Comparison of ENCODE assay signal across 8 mouse cellular contexts in the genomic region with DNA sequence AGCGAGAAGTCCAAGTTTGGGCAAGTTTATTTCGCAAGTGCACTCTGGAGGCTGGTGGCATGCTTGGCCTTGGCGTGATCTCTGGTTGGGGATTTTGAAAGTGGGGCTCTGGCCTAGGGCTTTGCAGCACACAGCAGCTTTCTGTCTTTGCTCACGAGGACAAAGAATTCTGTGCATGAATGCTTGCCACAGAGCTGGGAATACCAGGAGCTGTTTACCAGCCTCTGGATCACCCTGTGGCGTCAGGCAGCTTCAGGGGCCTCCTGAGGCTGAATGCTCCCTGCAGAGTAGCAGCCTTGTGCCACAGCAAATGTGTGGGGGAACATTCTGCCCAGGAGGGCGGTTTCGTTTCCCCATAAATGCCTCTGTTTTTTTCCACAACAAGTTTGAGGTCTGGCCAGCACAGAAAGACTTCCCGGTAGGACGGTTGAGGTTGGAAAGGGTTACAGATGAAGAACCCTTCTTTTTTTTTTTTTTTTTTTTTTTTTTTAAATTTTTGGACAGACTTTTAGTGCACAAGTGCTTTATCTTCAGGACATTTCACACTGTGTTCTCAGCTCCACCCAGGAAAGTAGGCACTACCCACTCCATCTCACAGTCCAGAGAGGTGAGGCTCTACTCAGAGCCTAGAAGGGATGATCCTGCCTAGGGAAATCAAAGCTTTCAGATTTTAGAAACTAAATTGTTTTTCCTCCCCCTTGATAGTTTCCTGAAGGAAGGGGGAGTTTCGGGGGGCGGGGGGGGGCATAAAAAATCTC. TPM values are rescaled to one million over a fixed set of nuclear protein-coding genes. Genes with fewer than 3 reads are reported as not detected.
DNase-seq lines count a peak whose midpoint lies in the region; ATAC-seq lines count a peak whose summit lies in the region.

No protein-coding gene starts in this region.

- H3K36me3 ChIP-seq in midbrain, embryonic 14.5 days (ENCODE audit: control insufficient read depth, insufficient read depth, low read length): no peaks in the 10 kb centered on the region
- H3K36me3 ChIP-seq in midbrain, embryonic 16.5 days (ENCODE audit: control insufficient read depth, insufficient read depth, low read length): no peaks in the 10 kb centered on the region

- no peaks in the 10 kb centered on the region for H3K9me3 ChIP-seq in midbrain, embryonic 14.5 days (ENCODE audit: control insufficient read depth, low read length)
- no peaks in the 10 kb centered on the region for H3K9me3 ChIP-seq in midbrain, embryonic 16.5 days (replicated peaks; ENCODE audit: control insufficient read depth, low read length, poor library complexity, severe bottlenecking)

- H3K4me3 ChIP-seq in midbrain, embryonic 14.5 days (replicated peaks; ENCODE audit: low read depth, low read length): no peak overlapping the region
- H3K4me3 ChIP-seq in midbrain, embryonic 16.5 days (ENCODE audit: low read depth, low read length): no peak overlapping the region

- DNase-seq in midbrain, embryonic 14.5 days: peak; percentile 10
- peak; percentile 45 for DNase-seq in adrenal gland, postnatal 25 days
- peak; percentile 67 to 84 for DNase-seq in heart, adult 18-20 months
- peak; percentile 35 for DNase-seq in kidney, postnatal 10 days
- DNase-seq in lung, postnatal 36 days: peak; percentile 67
- DNase-seq in MN1 (ENCODE audit: low spot score): no peak
- no peak for DNase-seq in T-cell, adult 2 months (ENCODE audit: low spot score)

- 54% methylated on average over 11 of the region's 11 CpGs for WGBS in midbrain, embryonic 14.5 days
- 52% methylated on average over 11 of the region's 11 CpGs for WGBS in midbrain, embryonic 16.5 days

- no peak overlapping the region for H3K4me2 ChIP-seq in midbrain, embryonic 14.5 days (ENCODE audit: low read length)
- H3K4me2 ChIP-seq in midbrain, embryonic 16.5 days (ENCODE audit: low read length): no peak overlapping the region

- H3K27me3 ChIP-seq in midbrain, embryonic 14.5 days (ENCODE audit: control insufficient read depth, insufficient read depth, low read length): no peaks in the 10 kb centered on the region
- H3K27me3 ChIP-seq in midbrain, embryonic 16.5 days (ENCODE audit: control insufficient read depth, insufficient read depth, low read depth, low read length): no peaks in the 10 kb centered on the region

- H3K27ac ChIP-seq in midbrain, embryonic 14.5 days (replicated peaks; ENCODE audit: low read depth, low read length): no peak overlapping the region
- H3K27ac ChIP-seq in midbrain, embryonic 16.5 days (ENCODE audit: low read length): no peak overlapping the region

- peaks cover 8% of the 10 kb centered on the region; the same call in 1 of the 2 replicates for H3K4me1 ChIP-seq in midbrain, embryonic 14.5 days (ENCODE audit: control insufficient read depth, insufficient read depth, low read length)
- peaks cover 10% of the 10 kb centered on the region for H3K4me1 ChIP-seq in midbrain, embryonic 16.5 days (ENCODE audit: control insufficient read depth, insufficient read depth, low read length)

- no peak for ATAC-seq in midbrain, embryonic 14.5 days (ENCODE audit: low FRiP score, low TSS enrichment)
- no peak for ATAC-seq in midbrain, embryonic 16.5 days

- no peak overlapping the region for H3K9ac ChIP-seq in midbrain, embryonic 14.5 days (replicated peaks; ENCODE audit: low read length)
- H3K9ac ChIP-seq in midbrain, embryonic 16.5 days (ENCODE audit: low read depth, low read length): no peak overlapping the region

RNA-seq across cellular contexts. Expression of gene Ahnak, which starts 34.1 kb away (rescaled TPM):
- 1.2 and 4.2 TPM in 2 replicates for polyA plus RNA-seq in midbrain, embryonic 14.5 days (2014; fragmentation: Nextera tagmentation; extraction: Ambion mirVana)
- 2.7 and 3.2 TPM in 2 replicates for polyA plus RNA-seq in midbrain, embryonic 16.5 days (2015; fragmentation: Nextera tagmentation; extraction: Ambion mirVana)
- total RNA-seq in adrenal gland, postnatal 25 days (2021): 93.0 and 106 TPM in 2 replicates
- 100 to 1,000 TPM; 341 to 356 TPM for total RNA-seq in heart, adult 18-20 months (2021)

RNA-seq across cellular contexts. Expression of gene Eef1g, which starts 56.4 kb away (rescaled TPM):
- 308 and 311 TPM in 2 replicates for polyA plus RNA-seq in midbrain, embryonic 14.5 days (2014; fragmentation: Nextera tagmentation; extraction: Ambion mirVana)
- polyA plus RNA-seq in midbrain, embryonic 16.5 days (2015; fragmentation: Nextera tagmentation; extraction: Ambion mirVana): 283 and 293 TPM in 2 replicates
- total RNA-seq in adrenal gland, postnatal 25 days (2021): 327 and 416 TPM in 2 replicates
- 100 to 1,000 TPM; 239 to 257 TPM for total RNA-seq in heart, adult 18-20 months (2021)

Comparison
In these comparisons a context has a peak if more than half of its experiments do, and no peak if none do; other contexts are left out.
1. DNase-seq: peak in midbrain, embryonic 14.5 days (single experiment), adrenal gland, postnatal 25 days (single experiment), heart, adult 18-20 months (2 of 2), kidney, postnatal 10 days (single experiment) and lung, postnatal 36 days (single experiment); none in MN1 (single experiment) and T-cell, adult 2 months (single experiment).